Mouse (Mus musculus): ENCODE data around the gene Sema6b.

DNA sequence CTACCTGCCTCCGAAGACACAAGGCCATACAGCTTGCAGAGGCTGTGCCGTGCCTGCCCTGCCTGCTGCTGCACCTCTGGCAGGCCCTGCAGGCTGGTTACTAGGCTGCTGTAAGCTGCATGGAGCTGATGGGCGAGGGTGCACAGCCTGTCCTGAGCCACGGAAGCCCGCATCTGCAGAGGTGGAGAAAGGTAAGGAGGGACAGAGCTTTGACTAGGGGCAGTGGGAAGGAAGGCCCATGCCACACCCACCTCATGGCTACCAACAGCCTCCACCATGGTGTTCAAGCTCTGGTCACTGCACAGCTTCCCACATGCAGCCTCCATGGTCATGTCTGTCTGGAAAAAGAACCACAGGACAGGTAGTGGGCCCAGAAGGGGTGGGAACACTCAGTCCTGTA is 38.0 kb downstream of the Sema6b start:
- TF ChIP-seq CTCF (IDR thresholded peaks at IDR 0.05; ENCODE audit: insufficient read depth, low read depth, low read length), result no peak
- no peak for TF ChIP-seq POLR2A (IDR thresholded peaks at IDR 0.05; ENCODE audit: insufficient read depth, low read depth, low read length)

Measured in olfactory bulb, adult 2 months (tissue).